Mouse (Mus musculus) lung, embryonic 16.5 days (tissue): ENCODE data around the gene Chl1. TPM values are rescaled to one million over a fixed set of nuclear protein-coding genes. Genes with fewer than 3 reads are reported as not detected.
A peak's percentile ranks its signal among the peaks of the same experiment; 100 is the strongest.

Source experiments
- ATAC-seq: fragments of 200-750 bp; cut with Nextera tagmentation; 2 replicates; pipeline ENCODE4 v1.8.0; 2017; ENCODE audit warnings: low read depth, mild to moderate bottlenecking, moderate library complexity
- H3K27ac ChIP-seq: fragments of 300-500 bp; sonication (generic); 2 replicates; pipeline ENCODE4 v1.5.1; 2014; ENCODE audit warnings: mild to moderate bottlenecking, control low read depth, low read length
- H3K27me3 ChIP-seq: fragments of 300-500 bp; sonication (generic); 2 replicates; pipeline ENCODE4 v1.6.1; 2014; ENCODE audit warnings: low read depth, low read length, mixed read lengths; ENCODE audit not compliant: control insufficient read depth, insufficient read depth
- H3K36me3 ChIP-seq: fragments of 300-500 bp; sonication (generic); 2 replicates; pipeline ENCODE4 v1.6.1; 2014; ENCODE audit warnings: low read length; ENCODE audit not compliant: control insufficient read depth, insufficient read depth
- H3K4me1 ChIP-seq: fragments of 300-500 bp; sonication (generic); replicated peaks from 2 replicates; pipeline ENCODE4 v1.6.1; 2014; ENCODE audit warnings: low read length, mixed read lengths; ENCODE audit not compliant: control insufficient read depth, insufficient read depth
- H3K4me2 ChIP-seq: fragments of 300-500 bp; sonication (generic); 2 replicates; pipeline ENCODE4 v1.6.1; 2014; ENCODE audit warnings: low read depth, low read length, control low read depth
- H3K4me3 ChIP-seq: fragments of 300-500 bp; sonication (generic); 2 replicates; pipeline ENCODE4 v1.5.1; 2014; ENCODE audit warnings: mild to moderate bottlenecking, low read length, control low read depth
- H3K9ac ChIP-seq: fragments of 300-500 bp; sonication (generic); 2 replicates; pipeline ENCODE4 v1.6.1; 2014; ENCODE audit warnings: low read length, control low read depth
- H3K9me3 ChIP-seq: fragments of 300-500 bp; sonication (generic); 2 replicates; pipeline ENCODE4 v1.6.1; 2016; ENCODE audit warnings: low read length; ENCODE audit not compliant: control insufficient read depth
- WGBS: fragments of 180-500 bp; shearing (Covaris S2); extraction: QIAGEN DNeasy Blood & Tissue Kit; methylation state at CpG from one replicate; pipeline ENCODE4 v1.1.7; 2014; 5-methylcytosine and 5-hydroxymethylcytosine counted together
- polyA plus RNA-seq: library from polyadenylated mRNA; unstranded; fragments of >200 nt; fragmentation: Nextera tagmentation; extraction: Ambion mirVana; gene quantifications from 2 replicates; pipeline ENCODE4 v1.2.1, GENCODE M21; 2015

Chl1 gene
- polyA plus RNA-seq, 1 experiment from 2014 or later = 0.38 TPM

- Histone ChIP-seq H3K4me3 (no peak overlapping the region), H3K9ac (no peak overlapping the region), H3K4me1 (no peaks in the 10 kb centered on the region), H3K4me2 (no peak overlapping the region), H3K27me3 (no peaks in the 10 kb centered on the region), H3K9me3 (no peaks in the 10 kb centered on the region), H3K27ac (no peak overlapping the region), H3K36me3 (no peaks in the 10 kb centered on the region)
- WGBS = 37% methylated on average over 1 of the region's 1 CpGs
- ATAC-seq = no peak
Measured at GRCm38 (mm10) chr6:103699895-103700294, 189.5 kb downstream of the Chl1 start.

GRCm38 (mm10) chr6:103700336-103700735 lies 189.9 kb downstream of the Chl1 start:
- no peak overlapping the region for H3K4me3 ChIP-seq
- H3K36me3 ChIP-seq = no peaks in the 10 kb centered on the region
- 47% methylated on average over 7 of the region's 7 CpGs for WGBS
- H3K4me2 ChIP-seq = no peak overlapping the region
- H3K27me3 ChIP-seq = no peaks in the 10 kb centered on the region
- no peak for ATAC-seq
- H3K9me3 ChIP-seq = no peaks in the 10 kb centered on the region
- H3K9ac ChIP-seq = no peak overlapping the region
- H3K4me1 ChIP-seq = no peaks in the 10 kb centered on the region
- H3K27ac ChIP-seq = no peak overlapping the region

GRCm38 (mm10) chr6:103706366-103706765 lies 196.0 kb downstream of the Chl1 start:
- no peak overlapping the region for H3K27ac ChIP-seq
- no peaks in the 10 kb centered on the region for H3K9me3 ChIP-seq
- H3K4me2 ChIP-seq = no peak overlapping the region
- H3K27me3 ChIP-seq = no peaks in the 10 kb centered on the region
- ATAC-seq = no peak
- H3K9ac ChIP-seq = no peak overlapping the region
- no peaks in the 10 kb centered on the region for H3K4me1 ChIP-seq
- 59% methylated on average over 3 of the region's 3 CpGs for WGBS
- H3K4me3 ChIP-seq = no peak overlapping the region
- H3K36me3 ChIP-seq = no peaks in the 10 kb centered on the region

GRCm38 (mm10) chr6:103739291-103739690 lies 228.9 kb downstream of the Chl1 start:
- Histone ChIP-seq H3K9ac (no peak overlapping the region), H3K27me3 (no peaks in the 10 kb centered on the region), H3K4me1 (no peaks in the 10 kb centered on the region), H3K36me3 (no peaks in the 10 kb centered on the region), H3K9me3 (no peaks in the 10 kb centered on the region), H3K4me2 (no peak overlapping the region), H3K27ac (no peak overlapping the region), H3K4me3 (no peak overlapping the region)
- ATAC-seq = no peak

- no peak overlapping the region for H3K27ac ChIP-seq
- no peaks in the 10 kb centered on the region for H3K9me3 ChIP-seq
- H3K4me3 ChIP-seq = no peak overlapping the region
- H3K9ac ChIP-seq = no peak overlapping the region
- no peaks in the 10 kb centered on the region for H3K27me3 ChIP-seq
- no peak overlapping the region for H3K4me2 ChIP-seq
- ATAC-seq = no peak
- 44% methylated on average over 3 of the region's 3 CpGs for WGBS
- no peaks in the 10 kb centered on the region for H3K4me1 ChIP-seq
- H3K36me3 ChIP-seq = no peaks in the 10 kb centered on the region
Measured at GRCm38 (mm10) chr6:103742784-103743183, 232.4 kb downstream of the Chl1 start.

GRCm38 (mm10) chr6:103746103-103746502 lies 235.7 kb downstream of the Chl1 start:
- Histone ChIP-seq H3K4me1 (no peaks in the 10 kb centered on the region), H3K27ac (no peak overlapping the region), H3K36me3 (no peaks in the 10 kb centered on the region), H3K27me3 (no peaks in the 10 kb centered on the region), H3K9ac (no peak overlapping the region), H3K9me3 (no peaks in the 10 kb centered on the region), H3K4me3 (no peak overlapping the region), H3K4me2 (no peak overlapping the region)
- 25% methylated on average over 4 of the region's 4 CpGs for WGBS
- no peak for ATAC-seq

- Histone ChIP-seq H3K9ac (no peak overlapping the region), H3K27ac (no peak overlapping the region), H3K4me1 (no peaks in the 10 kb centered on the region), H3K4me3 (no peak overlapping the region), H3K36me3 (no peaks in the 10 kb centered on the region), H3K27me3 (no peaks in the 10 kb centered on the region), H3K9me3 (0 out of 2 replicates have a peak, but pooled peaks cover 2% of the 10 kb centered on the region), H3K4me2 (peak overlapping the region; percentile 27; the same call in 1 of the 2 replicates)
- WGBS = 35% methylated on average over 16 of the region's 16 CpGs
- ATAC-seq = no peak
Measured at GRCm38 (mm10) chr6:103749122-103749773, 238.9 kb downstream of the Chl1 start.

- H3K27me3 ChIP-seq = no peaks in the 10 kb centered on the region
- H3K9ac ChIP-seq = no peak overlapping the region
- ATAC-seq = no peak
- 54% methylated on average over 4 of the region's 4 CpGs for WGBS
- H3K4me1 ChIP-seq = no peaks in the 10 kb centered on the region
- H3K27ac ChIP-seq = no peak overlapping the region
- no peaks in the 10 kb centered on the region for H3K36me3 ChIP-seq
- no peak overlapping the region for H3K4me3 ChIP-seq
- 0 out of 2 replicates have a peak, but pooled peaks cover 2% of the 10 kb centered on the region for H3K9me3 ChIP-seq
- no peak overlapping the region for H3K4me2 ChIP-seq
Measured at GRCm38 (mm10) chr6:103753891-103754290, 243.5 kb downstream of the Chl1 start.

- Histone ChIP-seq H3K9me3 (peaks cover 2% of the 10 kb centered on the region; the same call in 1 of the 2 replicates), H3K36me3 (no peaks in the 10 kb centered on the region), H3K4me1 (no peaks in the 10 kb centered on the region), H3K4me2 (no peak overlapping the region), H3K27me3 (no peaks in the 10 kb centered on the region), H3K4me3 (no peak overlapping the region), H3K9ac (no peak overlapping the region), H3K27ac (no peak overlapping the region)
- no peak for ATAC-seq
- 76% methylated on average over 3 of the region's 3 CpGs for WGBS
Measured at GRCm38 (mm10) chr6:103766830-103767229, 256.4 kb downstream of the Chl1 start.

GRCm38 (mm10) chr6:103781058-103781457 lies 270.7 kb downstream of the Chl1 start:
- no peak overlapping the region for H3K4me2 ChIP-seq
- no peak overlapping the region for H3K27ac ChIP-seq
- H3K9me3 ChIP-seq = no peaks in the 10 kb centered on the region
- no peaks in the 10 kb centered on the region for H3K4me1 ChIP-seq
- H3K4me3 ChIP-seq = no peak overlapping the region
- H3K9ac ChIP-seq = no peak overlapping the region
- WGBS = 78% methylated on average over 5 of the region's 5 CpGs
- no peaks in the 10 kb centered on the region for H3K36me3 ChIP-seq
- ATAC-seq = no peak
- no peaks in the 10 kb centered on the region for H3K27me3 ChIP-seq
